ENCODE assay signal across 14 mouse cellular contexts in the genomic region with DNA sequence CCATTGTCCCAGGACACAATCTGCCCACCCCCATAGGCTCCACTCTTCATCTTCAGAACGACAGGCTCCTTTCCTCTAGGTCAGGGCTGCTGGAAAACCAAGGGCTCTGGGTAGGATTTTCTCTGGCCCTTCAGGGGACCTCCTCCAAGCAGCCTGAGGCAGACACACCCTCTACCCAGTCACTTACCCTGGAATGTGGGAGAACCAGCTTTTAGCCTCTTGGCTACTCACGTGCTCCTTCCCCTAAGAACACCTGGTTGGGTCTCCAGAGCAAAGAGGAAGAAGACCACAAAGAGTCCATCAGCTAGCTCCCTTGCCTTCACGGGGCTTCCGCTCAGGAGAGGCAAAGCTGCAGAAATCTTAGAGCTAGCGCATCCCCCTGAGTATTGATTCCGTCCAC. TPM values are rescaled to one million over a fixed set of nuclear protein-coding genes. Genes with fewer than 3 reads are reported as not detected.
DNase-seq lines count a peak whose midpoint lies in the region; ATAC-seq and TF ChIP-seq lines count a peak whose summit lies in the region.
"Had no signal": no experiment of that assay in that cellular context is flagged by ENCODE, and none has a peak within 500 bp of the region (broad histone marks: within the 10 kb centered on the region; RNA-seq: fewer than 3 reads in every experiment).

No protein-coding gene starts in this region.

- peaks cover 47% of the 10 kb centered on the region for H3K36me3 ChIP-seq in embryonic facial prominence, embryonic 10.5 days (replicated peaks)
- peaks cover 37% of the 10 kb centered on the region for H3K36me3 ChIP-seq in limb, embryonic 14.5 days (ENCODE audit: control insufficient read depth, insufficient read depth, low read length)
- peaks cover 28% of the 10 kb centered on the region; the same call in 1 of the 2 replicates for H3K36me3 ChIP-seq in stomach, embryonic 14.5 days (ENCODE audit: control insufficient read depth, insufficient read depth, low read length)

- no peak for TF ChIP-seq POLR2A in limb, embryonic 14.5 days (IDR thresholded peaks at IDR 0.05; ENCODE audit: borderline replicate concordance, extremely low read depth, insufficient read depth, insufficient read length)

- H3K9me3 ChIP-seq in embryonic facial prominence, embryonic 10.5 days = no peaks in the 10 kb centered on the region
- no peaks in the 10 kb centered on the region for H3K9me3 ChIP-seq in limb, embryonic 14.5 days (ENCODE audit: control insufficient read depth, low read length)
- no peaks in the 10 kb centered on the region for H3K9me3 ChIP-seq in stomach, embryonic 14.5 days (ENCODE audit: control insufficient read depth, low read depth, low read length)
- H3K9me3 ChIP-seq: hindbrain, embryonic 15.5 days had no signal

- no peak overlapping the region for H3K4me2 ChIP-seq in limb, embryonic 14.5 days (replicated peaks; ENCODE audit: low read depth, low read length, severe bottlenecking)
- 0 out of 2 replicates have a peak overlapping the region, but pooled peaks have one; percentile 4 for H3K4me2 ChIP-seq in stomach, embryonic 14.5 days (replicated peaks; ENCODE audit: low read depth, low read length)
- H3K4me2 ChIP-seq: hindbrain, embryonic 15.5 days had no signal

- 69% methylated on average over 6 of the region's 6 CpGs for WGBS in embryonic facial prominence, embryonic 10.5 days
- 64% methylated on average over 6 of the region's 6 CpGs for WGBS in limb, embryonic 14.5 days
- WGBS in stomach, embryonic 14.5 days = 60% methylated on average over 6 of the region's 6 CpGs

- ATAC-seq in limb, embryonic 14.5 days (ENCODE audit: low FRiP score, low read depth) = no peak
- peak; percentile 50 for ATAC-seq in stomach, embryonic 14.5 days (ENCODE audit: insufficient number of reproducible peaks, insufficient read depth, low FRiP score, low read depth)

- no peak overlapping the region for H3K9ac ChIP-seq in limb, embryonic 14.5 days (ENCODE audit: low read depth, low read length, severe bottlenecking)
- no peak overlapping the region for H3K9ac ChIP-seq in stomach, embryonic 14.5 days (replicated peaks; ENCODE audit: low read depth, low read length)
- H3K9ac ChIP-seq: hindbrain, embryonic 15.5 days had no signal

- 0 out of 2 replicates have a peak, but pooled peaks cover 3% of the 10 kb centered on the region for H3K27me3 ChIP-seq in embryonic facial prominence, embryonic 10.5 days (replicated peaks; ENCODE audit: low read depth, poor library complexity, severe bottlenecking)
- H3K27me3 ChIP-seq in limb, embryonic 14.5 days (ENCODE audit: control insufficient read depth, insufficient read depth, low read length) = no peaks in the 10 kb centered on the region
- no peaks in the 10 kb centered on the region for H3K27me3 ChIP-seq in stomach, embryonic 14.5 days (ENCODE audit: control insufficient read depth, insufficient read depth, low read length)
- H3K27me3 ChIP-seq: hindbrain, embryonic 15.5 days had no signal

- DNase-seq in kidney, adult 11 months = peak; percentile 56
- DNase-seq in kidney, adult 18-20 months = no peak
- DNase-seq in embryonic facial prominence, embryonic 10.5 days (ENCODE audit: low spot score) = peak; percentile 32
- no peak for DNase-seq in limb, embryonic 14.5 days (ENCODE audit: low spot score)
- no peak for DNase-seq in ovary, postnatal 36 days (ENCODE audit: low spot score)
- no peak for DNase-seq in right cerebral cortex, postnatal 4 days
- DNase-seq in left cerebral cortex, adult 18-20 months (ENCODE audit: low spot score in 2 of 2) = no peak
- DNase-seq: adrenal gland, adult 2 months; B cell, adult 2 months; thymus, adult 18-20 months had no signal

- H3K4me1 ChIP-seq in embryonic facial prominence, embryonic 10.5 days = peaks cover 27% of the 10 kb centered on the region
- H3K4me1 ChIP-seq in limb, embryonic 14.5 days (ENCODE audit: control insufficient read depth, insufficient read depth, low read length) = peaks cover 7% of the 10 kb centered on the region
- H3K4me1 ChIP-seq in stomach, embryonic 14.5 days (ENCODE audit: control insufficient read depth, insufficient read depth, low read length) = no peaks in the 10 kb centered on the region; the same call in 1 of the 2 replicates

- H3K27ac ChIP-seq in embryonic facial prominence, embryonic 10.5 days (replicated peaks) = peak overlapping the region; percentile 4; the same call in 1 of the 2 replicates
- 0 out of 2 replicates have a peak overlapping the region, but pooled peaks have one; percentile 9 for H3K27ac ChIP-seq in limb, embryonic 14.5 days (replicated peaks; ENCODE audit: low read depth, low read length)
- H3K27ac ChIP-seq in stomach, embryonic 14.5 days (ENCODE audit: low read length) = peak overlapping the region; percentile 83
- H3K27ac ChIP-seq: hindbrain, embryonic 15.5 days; layer of hippocampus, adult 2 months had no signal

- H3K4me3 ChIP-seq in embryonic facial prominence, embryonic 10.5 days = no peak overlapping the region
- no peak overlapping the region for H3K4me3 ChIP-seq in limb, embryonic 14.5 days (replicated peaks; ENCODE audit: low read length)
- H3K4me3 ChIP-seq in stomach, embryonic 14.5 days (ENCODE audit: low read depth, low read length) = no peak overlapping the region
- H3K4me3 ChIP-seq: hindbrain, embryonic 15.5 days; layer of hippocampus, adult 2 months had no signal

RNA-seq across cellular contexts. Expression of gene Elf3, which starts 2.6 kb away (rescaled TPM):
- polyA plus RNA-seq in embryonic facial prominence, embryonic 10.5 days (2016; fragmentation: Nextera tagmentation; extraction: Ambion mirVana) = 6.3 and 6.4 TPM in 2 replicates
- 2.3 and 2.8 TPM in 2 replicates for polyA plus RNA-seq in limb, embryonic 14.5 days (2012; rRNA removed)
- 4.5 and 6.4 TPM in 2 replicates for polyA plus RNA-seq in limb, embryonic 14.5 days (2014; fragmentation: Nextera tagmentation; extraction: Ambion mirVana)
- polyA plus RNA-seq in stomach, embryonic 14.5 days (2014; fragmentation: Nextera tagmentation; extraction: Ambion mirVana) = 98.9 and 104 TPM in 2 replicates
- total RNA-seq in left cerebral cortex, adult 18-20 months (2021) = not detected
- total RNA-seq: layer of hippocampus, adult 2 months; megakaryocyte, adult 5-6 weeks had no signal

RNA-seq across cellular contexts. Expression of gene Rnpep, which starts 23.0 kb away (rescaled TPM):
- polyA plus RNA-seq in embryonic facial prominence, embryonic 10.5 days (2016; fragmentation: Nextera tagmentation; extraction: Ambion mirVana) = 97.1 and 100 TPM in 2 replicates
- polyA plus RNA-seq in limb, embryonic 14.5 days (2012; rRNA removed) = 39.4 and 39.6 TPM in 2 replicates
- polyA plus RNA-seq in limb, embryonic 14.5 days (2014; fragmentation: Nextera tagmentation; extraction: Ambion mirVana) = 77.0 and 82.4 TPM in 2 replicates
- 124 and 128 TPM in 2 replicates for polyA plus RNA-seq in stomach, embryonic 14.5 days (2014; fragmentation: Nextera tagmentation; extraction: Ambion mirVana)
- 10 to 100 TPM; 46.9 to 54.7 TPM for total RNA-seq in left cerebral cortex, adult 18-20 months (2021)

RNA-seq across cellular contexts. Expression of gene Timm17a, which starts 52.6 kb away (rescaled TPM):
- 213 and 215 TPM in 2 replicates for polyA plus RNA-seq in embryonic facial prominence, embryonic 10.5 days (2016; fragmentation: Nextera tagmentation; extraction: Ambion mirVana)
- 51.7 and 56.1 TPM in 2 replicates for polyA plus RNA-seq in limb, embryonic 14.5 days (2012; rRNA removed)
- polyA plus RNA-seq in limb, embryonic 14.5 days (2014; fragmentation: Nextera tagmentation; extraction: Ambion mirVana) = 180 and 187 TPM in 2 replicates
- 179 and 203 TPM in 2 replicates for polyA plus RNA-seq in stomach, embryonic 14.5 days (2014; fragmentation: Nextera tagmentation; extraction: Ambion mirVana)
- 100 to 1,000 TPM; 176 to 188 TPM for total RNA-seq in left cerebral cortex, adult 18-20 months (2021)

Comparison
In these comparisons a context has a peak if more than half of its experiments do, and no peak if none do; other contexts are left out.
1. DNase-seq: peak in kidney, adult 11 months (single experiment) and embryonic facial prominence, embryonic 10.5 days (single experiment); none in kidney, adult 18-20 months (single experiment), limb, embryonic 14.5 days (single experiment), ovary, postnatal 36 days (single experiment), right cerebral cortex, postnatal 4 days (single experiment) and left cerebral cortex, adult 18-20 months (0 of 2).
2. H3K27ac ChIP-seq: peak in every context shown above with its lines; median percentile 83 in stomach, embryonic 14.5 days; 9 in limb, embryonic 14.5 days; 4 in embryonic facial prominence, embryonic 10.5 days.
3. RNA of gene Elf3, which starts 2.6 kb away (polyA plus RNA-seq): 98.9 to 104 TPM in stomach, embryonic 14.5 days; 6.3 to 6.4 TPM in embryonic facial prominence, embryonic 10.5 days and 2.3 to 6.4 TPM in limb, embryonic 14.5 days; every median in the first group is over 10 times any median in the second.